Mouse (Mus musculus) liver, postnatal 0 days (tissue): ENCODE data around the gene Pde6h. TPM values are rescaled to one million over a fixed set of nuclear protein-coding genes. Genes with fewer than 3 reads are reported as not detected.

Experiments used
- ATAC-seq: fragments of 200-750 bp; cut with Nextera tagmentation; 2 replicates; pipeline ENCODE4 v1.8.0; 2017; ENCODE audit warnings: mild to moderate bottlenecking, moderate library complexity
- DNase-seq: peaks from one replicate; pipeline ENCODE4 v3.0.0-alpha.2; 2016
- H3K27ac ChIP-seq: fragments of 300-500 bp; sonication (generic); 2 replicates; pipeline ENCODE4 v1.5.1; 2014; ENCODE audit warnings: antibody characterized with exemption, moderate library complexity, mild to moderate bottlenecking, low read depth
- H3K27me3 ChIP-seq: fragments of 300-500 bp; sonication (generic); 2 replicates; pipeline ENCODE4 v1.6.1; 2014; ENCODE audit warnings: low read length, control low read depth, mixed read lengths; ENCODE audit not compliant: insufficient read depth
- H3K36me3 ChIP-seq: fragments of 300-500 bp; sonication (generic); replicated peaks from 2 replicates; pipeline ENCODE4 v1.6.1; 2014; ENCODE audit warnings: mild to moderate bottlenecking, control low read depth, low read length, moderate library complexity, mixed read lengths; ENCODE audit not compliant: insufficient read depth
- H3K4me1 ChIP-seq: fragments of 300-500 bp; sonication (generic); 2 replicates; pipeline ENCODE4 v1.6.1; 2014; ENCODE audit warnings: antibody characterized with exemption, mild to moderate bottlenecking, control low read depth; ENCODE audit not compliant: insufficient read depth
- H3K4me2 ChIP-seq: fragments of 300-500 bp; sonication (generic); 2 replicates; pipeline ENCODE4 v1.6.1; 2014; ENCODE audit warnings: low read depth, mild to moderate bottlenecking, low read length, moderate library complexity, mixed read lengths
- H3K4me3 ChIP-seq: fragments of 300-500 bp; sonication (generic); 2 replicates; pipeline ENCODE4 v1.5.1; 2014; ENCODE audit warnings: low read depth, low read length
- H3K9ac ChIP-seq: fragments of 300-500 bp; sonication (generic); replicated peaks from 2 replicates; pipeline ENCODE4 v1.6.1; 2014; ENCODE audit warnings: mild to moderate bottlenecking, moderate library complexity
- H3K9me3 ChIP-seq: fragments of 300-500 bp; sonication (generic); 2 replicates; pipeline ENCODE4 v1.6.1; 2016; ENCODE audit warnings: mild to moderate bottlenecking, control low read depth, low read length, mixed read lengths
- CTCF ChIP-seq: sonication (generic); IDR thresholded peaks from 2 replicates; pipeline ENCODE4 v1.5.1; 2016; ENCODE audit warnings: antibody characterized with exemption, low read depth
- EP300 ChIP-seq: IDR thresholded peaks from 2 replicates; pipeline ENCODE4 v1.6.1; 2016; ENCODE audit warnings: antibody characterized with exemption, low read depth, mild to moderate bottlenecking
- WGBS: fragments of 180-500 bp; shearing (Covaris S2); extraction: QIAGEN DNeasy Blood & Tissue Kit; methylation state at CpG from one replicate; pipeline ENCODE4 v1.1.7; 2014; ENCODE audit not compliant: insufficient replicate concordance; 5-methylcytosine and 5-hydroxymethylcytosine counted together
- polyA plus RNA-seq: library from polyadenylated mRNA; unstranded; fragments of >200 nt; fragmentation: Nextera tagmentation; extraction: Ambion mirVana; gene quantifications from 2 replicates; pipeline ENCODE4 v1.2.1, GENCODE M21; 2015

Gene Pde6h
- polyA plus RNA-seq, 1 experiment from 2014 or later: 0.34 TPM

GRCm38 (mm10) chr6:136915721-136916395 is 7.8 kb upstream of the Pde6h start:
- no peak overlapping the region for H3K4me3 ChIP-seq
- H3K36me3 ChIP-seq: no peaks in the 10 kb centered on the region
- DNase-seq: no peak
- H3K4me2 ChIP-seq: no peak overlapping the region
- no peak overlapping the region for H3K27ac ChIP-seq
- H3K9me3 ChIP-seq: no peaks in the 10 kb centered on the region
- no peak for ATAC-seq
- H3K9ac ChIP-seq: no peak overlapping the region
- no peaks in the 10 kb centered on the region for H3K27me3 ChIP-seq
- WGBS: 84% methylated on average over 8 of the region's 8 CpGs
- peaks cover 5% of the 10 kb centered on the region; the same call in 1 of the 2 replicates for H3K4me1 ChIP-seq
- no peak for TF ChIP-seq CTCF
- no peak for TF ChIP-seq EP300

GRCm38 (mm10) chr6:136917885-136918284 is 5.7 kb upstream of the Pde6h start:
- Histone ChIP-seq H3K9ac (no peak overlapping the region), H3K27ac (no peak overlapping the region), H3K36me3 (peaks cover 4% of the 10 kb centered on the region), H3K9me3 (no peaks in the 10 kb centered on the region), H3K27me3 (no peaks in the 10 kb centered on the region), H3K4me1 (peaks cover 5% of the 10 kb centered on the region; the same call in 1 of the 2 replicates), H3K4me3 (no peak overlapping the region), H3K4me2 (no peak overlapping the region)
- TF ChIP-seq CTCF (no peak), EP300 (no peak)
- ATAC-seq (no peak), DNase-seq (no peak)
- 51% methylated on average over 2 of the region's 2 CpGs for WGBS

- Histone ChIP-seq H3K4me1 (no peaks in the 10 kb centered on the region), H3K36me3 (peaks cover 27% of the 10 kb centered on the region), H3K27ac (no peak overlapping the region), H3K9ac (no peak overlapping the region), H3K27me3 (no peaks in the 10 kb centered on the region), H3K4me2 (no peak overlapping the region), H3K4me3 (no peak overlapping the region), H3K9me3 (no peaks in the 10 kb centered on the region)
- DNase-seq (peak; percentile 75), ATAC-seq (peak; percentile 63)
- peak; percentile 92 for TF ChIP-seq CTCF
- no peak for TF ChIP-seq EP300
- WGBS: 38% methylated on average over 16 of the region's 16 CpGs
These were observed 3.0 kb upstream of the Pde6h start for GRCm38 (mm10) chr6:136920320-136921257.

GRCm38 (mm10) chr6:136921601-136922000 is 2.0 kb upstream of the Pde6h start:
- H3K27ac ChIP-seq: no peak overlapping the region
- H3K9me3 ChIP-seq: no peaks in the 10 kb centered on the region
- H3K9ac ChIP-seq: no peak overlapping the region
- H3K36me3 ChIP-seq: peaks cover 34% of the 10 kb centered on the region
- ATAC-seq (no peak), DNase-seq (no peak)
- H3K4me3 ChIP-seq: no peak overlapping the region
- H3K4me2 ChIP-seq: no peak overlapping the region
- 54% methylated on average over 7 of the region's 7 CpGs for WGBS
- no peak for TF ChIP-seq EP300
- no peak for TF ChIP-seq CTCF
- no peaks in the 10 kb centered on the region for H3K4me1 ChIP-seq
- H3K27me3 ChIP-seq: no peaks in the 10 kb centered on the region

GRCm38 (mm10) chr6:136922080-136922479 is 1.6 kb upstream of the Pde6h start, which contains the start of gene Erp27:
Erp27 (minus strand) TSS chr6:136922180.
- DNase-seq (no peak), ATAC-seq (no peak)
- Histone ChIP-seq H3K4me1 (no peaks in the 10 kb centered on the region), H3K4me2 (no peak within 1 kb of the TSS), H3K27me3 (no peaks in the 10 kb centered on the region), H3K27ac (no peak within 1 kb of the TSS), H3K4me3 (no peak within 1 kb of the TSS), H3K36me3 (peaks cover 37% of the 10 kb centered on the region), H3K9me3 (no peaks in the 10 kb centered on the region), H3K9ac (no peak within 1 kb of the TSS)
- WGBS: 60% methylated on average over 5 of the region's 5 CpGs
- no peak for TF ChIP-seq CTCF
- no peak for TF ChIP-seq EP300

- TF ChIP-seq CTCF (no peak), EP300 (no peak)
- no peaks in the 10 kb centered on the region for H3K27me3 ChIP-seq
- DNase-seq (no peak), ATAC-seq (no peak)
- H3K4me2 ChIP-seq: no peak overlapping the region
- 81% methylated on average over 7 of the region's 7 CpGs for WGBS
- peaks cover 45% of the 10 kb centered on the region for H3K36me3 ChIP-seq
- no peaks in the 10 kb centered on the region for H3K9me3 ChIP-seq
- H3K4me3 ChIP-seq: no peak overlapping the region
- no peak overlapping the region for H3K27ac ChIP-seq
- H3K9ac ChIP-seq: no peak overlapping the region
- H3K4me1 ChIP-seq: no peaks in the 10 kb centered on the region
These were observed 761 bp upstream of the Pde6h start for GRCm38 (mm10) chr6:136922871-136923270.
